Mouse (Mus musculus) right cerebral cortex, adult 2 months (tissue): ENCODE measurements around the gene Wfdc1.

Experiments
- DNase-seq, 2 experiments: peaks; one replicate each; pipeline ENCODE4 v3.0.0; 2021 to 2022; ENCODE audit warnings: low spot score in 2 of 2

Wfdc1 gene

DNA sequence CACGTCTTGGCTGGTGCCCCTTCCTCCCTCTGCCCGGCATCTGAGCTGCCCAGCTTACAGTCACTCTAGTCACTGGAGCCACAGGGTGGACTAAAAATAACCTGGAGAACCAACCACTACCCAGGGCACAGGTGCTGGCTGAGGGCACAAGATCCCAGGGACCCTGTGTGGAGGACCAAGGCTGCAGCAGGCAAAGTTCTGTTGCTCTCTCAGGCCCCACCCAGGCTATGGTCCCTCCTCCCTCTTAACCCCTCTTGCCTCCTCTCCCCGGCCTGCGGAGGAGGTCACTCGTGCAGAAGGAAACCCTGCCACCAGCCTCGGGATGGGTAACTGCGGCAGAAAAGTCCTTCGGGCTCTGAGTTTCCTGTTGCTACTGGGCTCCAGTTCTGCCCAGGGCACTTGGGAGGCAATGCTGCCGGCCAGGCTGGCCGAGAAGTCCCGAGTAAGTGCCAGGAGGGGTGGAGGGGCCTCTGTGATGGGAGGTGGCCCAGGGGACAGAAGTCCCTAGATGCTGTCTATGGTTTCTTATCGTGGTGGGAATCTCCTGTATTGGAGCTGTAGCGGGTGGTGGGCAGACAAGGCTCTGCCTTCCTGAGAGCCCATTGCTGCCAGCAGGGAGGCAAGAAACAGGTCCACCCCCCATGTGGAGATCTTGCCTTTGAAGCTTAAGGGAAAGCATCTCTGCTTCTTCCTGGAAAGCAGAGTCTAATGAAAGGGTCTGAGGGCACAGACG, at the start of gene Wfdc1:
Wfdc1 (plus strand) TSS at position 147 of the 733 bp plus-strand sequence.
- no peak for DNase-seq

DNA sequence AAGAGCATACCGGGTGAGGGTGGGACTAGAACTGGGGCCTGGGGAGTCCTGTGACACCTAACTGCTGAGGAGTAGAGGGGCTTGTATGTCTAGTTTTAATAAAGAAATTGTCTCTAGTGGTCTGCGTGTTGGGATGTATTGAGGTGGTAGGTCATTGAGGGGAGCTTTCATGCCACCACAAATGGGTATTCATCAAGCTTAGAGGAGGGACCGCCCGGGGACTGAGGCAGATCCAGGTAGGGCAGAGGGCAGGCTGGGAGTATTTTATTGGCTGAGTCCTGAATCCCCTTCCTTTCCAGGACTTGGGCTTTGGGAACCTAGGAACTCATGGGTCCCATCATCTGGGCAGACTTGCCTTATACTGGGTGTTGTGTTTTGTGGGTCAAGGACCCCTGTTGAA, 49.4 kb upstream of the Wfdc1 start:
- no peak for DNase-seq

DNA sequence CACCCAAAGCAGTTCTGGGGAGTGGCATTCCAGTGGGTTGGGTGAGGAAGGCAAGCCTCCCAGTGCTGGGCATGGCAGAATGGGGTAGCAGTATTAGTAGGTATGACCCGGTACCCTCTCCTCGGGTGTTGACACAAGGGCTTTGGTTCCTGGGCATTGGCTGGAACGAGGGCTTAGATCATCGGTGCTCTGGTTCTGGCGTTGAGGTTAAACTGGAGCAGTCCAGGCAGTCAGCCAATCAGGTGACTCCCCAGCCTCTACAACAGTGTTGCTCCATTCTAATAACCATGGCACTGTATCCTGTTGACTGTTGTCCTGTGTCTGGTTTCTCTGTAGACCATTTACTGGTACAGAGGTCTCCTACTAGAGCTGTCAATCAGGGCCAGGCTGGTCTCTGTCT, 48.6 kb upstream of the Wfdc1 start:
- no peak for DNase-seq

DNA sequence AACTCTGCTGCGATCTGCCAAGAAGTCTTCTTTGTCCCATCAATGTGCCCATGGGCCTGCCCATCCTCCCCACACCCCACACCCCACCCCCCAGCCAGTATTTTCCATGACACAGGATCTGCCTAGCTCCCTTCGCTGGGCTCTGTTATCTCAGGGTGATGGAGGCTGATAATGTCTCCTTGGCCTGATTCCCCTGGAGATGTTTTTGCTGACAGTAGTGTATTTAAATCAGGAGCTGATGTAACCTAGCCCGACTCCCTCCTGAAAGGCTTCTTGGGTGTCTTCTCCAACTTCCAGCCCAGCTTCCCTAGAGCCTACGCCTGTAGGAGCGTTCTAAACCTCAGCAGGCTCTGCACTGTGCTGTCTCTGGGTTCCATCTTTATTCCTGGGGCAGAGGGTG, 47.3 kb upstream of the Wfdc1 start:
- no peak for DNase-seq

DNA sequence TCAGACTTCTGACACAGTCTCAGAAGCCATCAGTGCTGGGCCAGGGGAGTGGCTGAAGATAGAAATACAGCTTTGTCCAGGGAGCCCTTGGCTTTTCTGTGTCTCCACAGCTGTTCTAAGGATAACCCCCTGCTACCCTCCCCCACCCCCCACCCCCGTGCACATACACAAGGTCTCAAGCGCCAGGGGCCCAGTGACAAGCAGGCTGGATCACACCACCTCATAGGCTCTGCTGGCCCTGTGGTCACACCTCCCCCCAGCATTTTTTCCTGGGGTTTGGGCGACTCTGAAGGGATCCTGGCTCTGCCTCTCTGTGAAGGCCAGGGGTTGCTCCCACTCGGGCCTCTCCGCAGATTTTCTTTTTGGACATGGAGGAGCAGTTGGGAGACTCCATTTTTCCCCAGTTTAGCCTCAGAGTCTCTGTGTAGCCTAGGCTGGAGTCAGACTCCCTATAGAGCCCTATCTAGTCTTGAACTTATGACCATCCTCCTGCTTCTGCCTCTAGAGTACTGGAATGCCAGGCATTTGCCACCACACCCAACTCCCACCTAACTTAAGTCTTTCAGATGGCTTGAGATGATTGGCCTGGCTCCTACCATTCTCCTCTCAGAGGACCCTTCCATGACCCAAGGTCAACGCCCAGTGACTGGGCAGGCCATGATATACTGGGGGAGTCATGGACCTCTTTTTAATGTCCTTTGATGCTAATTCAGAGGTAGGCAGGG, 45.9 kb upstream of the Wfdc1 start:
- DNase-seq = no peak

DNA sequence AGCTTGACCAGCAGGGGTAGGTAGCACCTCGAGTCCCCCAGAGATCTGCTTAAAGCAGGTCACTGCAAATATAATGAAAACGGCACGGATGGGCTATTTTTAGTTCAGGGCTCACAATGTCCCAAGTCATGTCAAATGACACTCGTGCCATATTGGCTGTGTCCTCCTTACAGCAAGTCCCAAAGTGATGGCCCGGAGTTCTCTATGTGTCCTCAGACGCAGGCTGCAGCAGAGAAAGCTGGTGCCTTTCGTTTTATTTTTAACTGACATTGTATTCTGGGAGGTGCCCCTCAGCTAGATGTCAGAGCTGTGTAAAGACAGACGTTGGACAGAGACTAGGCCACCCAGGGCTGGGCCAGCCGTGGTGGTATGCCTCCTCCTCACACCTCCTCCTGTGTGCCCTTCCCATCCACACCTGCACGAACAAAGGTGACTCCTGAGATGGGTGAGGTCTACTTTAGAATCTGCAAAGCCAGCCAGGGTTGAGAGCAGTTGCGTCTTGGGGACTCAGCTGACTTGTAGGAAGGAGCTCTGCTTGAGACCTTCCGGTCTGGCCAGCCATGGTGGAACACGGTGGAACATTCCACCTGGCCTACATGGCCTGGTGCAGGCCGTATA, 45.2 kb upstream of the Wfdc1 start:
- DNase-seq = no peak

DNA sequence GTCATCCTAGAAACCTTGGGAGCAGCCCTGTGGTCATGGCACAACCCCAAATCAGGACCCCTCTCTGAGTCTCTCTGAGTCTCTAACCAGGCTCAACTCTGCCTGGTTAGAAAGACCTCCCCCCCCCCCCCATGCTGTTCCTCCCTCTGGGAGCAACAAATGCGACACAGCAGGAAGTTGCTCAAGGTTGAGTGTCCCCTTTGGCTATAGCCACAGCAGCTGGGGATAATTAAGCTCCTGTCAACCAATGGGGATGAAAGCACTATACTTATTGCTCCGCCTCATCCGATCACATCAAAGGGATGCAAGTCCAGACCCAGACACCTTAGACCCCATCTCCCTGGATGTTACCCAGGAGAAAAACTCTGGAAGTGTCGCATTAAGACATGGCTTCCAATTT, 43.6 kb upstream of the Wfdc1 start:
- no peak for DNase-seq

DNA sequence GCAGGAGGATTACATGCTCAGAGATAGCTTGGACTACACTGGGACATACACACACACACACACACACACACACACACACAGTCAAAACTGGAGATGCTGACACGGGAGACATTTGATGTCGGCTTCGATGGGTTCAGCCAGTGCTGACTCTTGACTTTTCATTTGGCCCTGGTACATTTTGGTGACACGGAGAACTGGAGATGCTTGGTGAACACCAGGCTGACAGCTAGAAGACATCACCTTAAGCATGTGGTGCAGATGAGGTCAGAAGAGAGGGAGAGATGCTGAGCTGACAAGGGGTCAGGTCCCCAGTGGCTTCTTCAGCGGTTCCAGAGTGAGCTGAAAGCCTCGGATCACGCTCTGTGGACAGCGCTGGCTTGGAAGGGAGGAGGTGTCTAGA, 43.1 kb upstream of the Wfdc1 start:
- DNase-seq = no peak

DNA sequence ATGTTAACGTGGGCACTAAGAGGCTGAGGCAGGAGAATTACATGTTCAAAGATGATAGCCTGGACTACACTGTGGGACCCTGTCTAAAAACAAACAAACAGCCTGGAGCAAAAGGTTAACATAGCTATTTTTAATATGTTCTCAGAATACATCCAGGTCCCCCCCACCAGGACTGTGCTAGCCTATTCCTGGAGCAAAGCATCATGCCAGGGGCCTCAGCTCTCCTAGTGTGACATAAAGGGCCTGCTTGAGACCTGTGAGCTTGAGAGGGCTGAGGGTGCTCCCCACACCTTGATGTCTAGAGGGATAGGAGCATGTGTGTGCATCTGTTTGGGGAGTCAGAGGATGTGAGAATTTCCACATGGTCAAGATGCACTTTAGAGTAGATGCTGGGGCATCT, 42.4 kb upstream of the Wfdc1 start:
- DNase-seq = no peak

DNA sequence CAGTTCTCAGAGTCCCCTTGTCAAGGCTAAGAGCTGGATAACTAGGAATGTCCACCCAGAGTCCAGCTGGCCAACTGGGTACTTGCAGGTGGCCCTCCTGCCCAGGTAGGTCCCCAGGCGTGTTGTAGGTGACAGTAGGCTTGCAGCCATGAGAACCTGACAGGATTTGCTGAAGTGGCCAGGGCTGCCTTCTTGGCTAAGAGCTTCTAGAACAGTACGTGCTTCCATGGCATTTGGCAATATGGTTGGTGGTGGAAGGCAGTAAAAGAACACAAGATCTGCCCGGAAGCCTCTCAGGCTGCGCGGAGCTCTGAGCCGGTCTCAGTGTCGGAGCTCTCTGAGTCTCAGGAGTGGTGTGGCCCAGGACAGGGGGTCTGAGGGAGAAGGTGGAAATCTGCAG, 41.2 kb upstream of the Wfdc1 start:
- DNase-seq = no peak

DNA sequence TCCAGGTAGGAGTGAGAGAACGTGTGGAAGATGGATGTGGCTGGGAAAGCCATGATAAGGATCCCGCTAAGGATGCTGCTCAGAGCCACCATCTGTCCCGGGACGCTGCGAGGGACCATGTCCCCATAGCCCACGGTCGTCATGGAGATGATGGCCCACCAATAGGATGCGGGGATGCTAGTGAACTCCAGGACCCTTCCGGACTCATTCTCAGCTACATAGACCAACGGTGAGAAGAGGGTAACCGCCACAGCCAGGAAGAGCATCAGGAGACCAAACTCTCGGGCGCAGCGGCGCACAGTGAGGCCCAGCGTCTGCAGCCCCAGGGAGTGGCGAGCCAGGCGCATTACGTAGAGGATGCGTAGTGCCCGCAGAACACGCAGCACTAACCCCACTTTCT, 40.4 kb upstream of the Wfdc1 start:
- DNase-seq = no peak

DNA sequence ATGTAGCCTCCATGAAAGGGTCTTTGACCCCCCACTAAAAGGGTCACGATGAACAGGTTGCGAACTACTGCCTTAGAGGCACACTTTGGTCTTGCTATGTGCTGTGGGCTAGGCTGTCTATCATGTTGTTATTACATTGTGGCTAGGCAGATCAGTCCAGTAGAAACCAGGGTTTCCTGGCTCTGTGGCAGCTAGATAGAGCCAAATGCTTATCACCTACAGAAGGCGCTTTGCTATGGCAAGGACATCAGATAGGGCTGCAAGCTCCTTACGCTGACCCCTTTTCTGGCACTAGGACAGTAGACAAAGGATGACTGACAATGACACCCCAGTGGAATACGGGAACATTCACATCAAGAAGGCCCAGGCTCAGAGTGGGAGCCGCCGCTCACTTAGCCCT, 39.0 kb upstream of the Wfdc1 start:
- no peak for DNase-seq

DNA sequence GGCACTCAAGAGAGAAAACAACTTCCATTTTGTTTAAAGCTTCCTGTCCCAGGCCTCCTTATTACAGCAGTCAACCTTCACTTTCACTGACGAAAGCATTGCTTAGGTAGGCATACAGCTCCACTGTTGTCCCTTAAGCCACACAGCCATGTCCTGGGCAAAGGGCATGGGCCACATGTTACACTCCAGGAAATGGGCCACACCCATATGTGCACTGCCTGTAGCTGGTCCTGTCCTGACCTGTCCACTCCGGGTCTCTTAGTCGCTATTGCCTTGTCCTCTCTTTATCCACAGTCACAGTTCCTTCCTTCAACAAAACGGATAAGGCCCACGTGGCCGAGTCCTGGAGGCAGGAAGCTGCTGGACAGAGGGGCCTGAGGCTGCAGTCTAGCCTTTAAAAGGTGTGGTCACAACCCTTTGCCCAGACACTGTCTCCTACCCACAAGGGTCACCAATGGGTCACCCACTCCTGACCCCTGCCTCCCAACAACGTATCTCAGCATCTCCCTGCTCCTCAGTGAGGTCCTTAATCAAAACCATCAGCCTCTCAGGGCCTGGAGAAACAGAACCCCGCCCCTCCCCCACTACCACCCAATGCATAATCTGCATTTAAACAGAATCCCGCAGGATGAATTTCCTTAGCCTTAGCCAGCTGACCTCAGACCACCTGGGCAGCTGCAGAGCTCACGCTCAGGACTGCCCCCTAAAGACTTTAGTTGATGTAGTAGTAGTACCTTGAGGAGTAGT, 38.4 kb upstream of the Wfdc1 start:
- no peak for DNase-seq

DNA sequence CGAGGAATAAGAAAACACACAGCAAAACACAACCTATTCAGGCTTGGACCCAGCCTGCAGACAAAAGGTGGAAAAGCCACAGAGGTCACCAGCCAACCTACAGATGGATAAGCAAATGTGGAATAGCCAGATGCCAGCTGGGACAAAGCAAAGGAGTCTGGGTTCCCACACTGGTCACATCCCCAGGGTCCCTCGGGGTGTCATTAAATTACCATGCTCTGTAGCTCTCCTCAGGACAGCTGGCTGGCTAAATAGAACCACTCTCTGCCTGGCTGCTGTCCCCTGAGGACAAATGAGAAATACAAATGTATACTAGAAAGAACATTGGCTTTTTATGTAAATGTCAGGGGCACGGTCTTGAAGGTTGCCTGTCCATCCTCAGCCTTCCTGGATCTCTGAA, 35.3 kb upstream of the Wfdc1 start:
- DNase-seq = no peak

DNA sequence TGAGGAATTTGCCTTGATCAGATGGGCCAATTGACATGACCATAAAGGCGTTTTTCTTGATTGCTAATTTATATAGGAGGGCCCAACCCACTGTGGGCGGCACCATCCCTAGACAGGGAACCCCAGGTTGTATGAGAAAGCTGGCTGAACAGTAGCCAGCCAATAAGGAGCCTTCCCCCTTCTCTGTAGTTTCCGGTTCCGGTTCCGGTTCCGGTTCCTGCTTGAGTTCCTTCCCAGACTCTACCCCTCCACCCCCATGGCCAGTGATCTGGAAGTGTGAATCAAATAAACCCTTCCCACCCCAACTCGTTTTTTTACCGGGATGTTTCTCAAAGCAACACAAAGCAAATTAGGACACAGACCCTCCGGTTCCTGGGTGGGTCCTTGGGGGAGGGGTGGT, 33.9 kb upstream of the Wfdc1 start:
- DNase-seq = no peak

DNA sequence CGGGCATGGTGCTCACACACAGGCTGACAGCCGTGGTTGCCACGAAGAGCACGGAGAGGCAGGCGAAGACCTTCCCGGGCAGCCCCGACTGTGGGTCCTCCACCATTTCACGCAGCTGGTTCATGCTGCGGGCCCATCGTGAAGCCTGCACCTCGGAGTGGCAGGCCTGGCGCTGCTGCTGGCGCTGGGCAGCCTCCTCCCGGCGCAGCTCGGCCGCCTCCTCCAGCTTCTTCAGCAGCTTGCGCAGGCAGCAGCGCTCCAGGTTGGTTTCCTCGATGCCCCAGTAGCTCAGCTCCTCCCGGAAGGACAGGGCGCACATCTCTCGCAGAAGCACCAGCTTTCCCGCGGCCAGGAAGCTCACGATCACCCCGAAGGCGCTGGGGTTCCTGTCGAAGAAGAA, 33.3 kb upstream of the Wfdc1 start:
- no peak for DNase-seq

DNA sequence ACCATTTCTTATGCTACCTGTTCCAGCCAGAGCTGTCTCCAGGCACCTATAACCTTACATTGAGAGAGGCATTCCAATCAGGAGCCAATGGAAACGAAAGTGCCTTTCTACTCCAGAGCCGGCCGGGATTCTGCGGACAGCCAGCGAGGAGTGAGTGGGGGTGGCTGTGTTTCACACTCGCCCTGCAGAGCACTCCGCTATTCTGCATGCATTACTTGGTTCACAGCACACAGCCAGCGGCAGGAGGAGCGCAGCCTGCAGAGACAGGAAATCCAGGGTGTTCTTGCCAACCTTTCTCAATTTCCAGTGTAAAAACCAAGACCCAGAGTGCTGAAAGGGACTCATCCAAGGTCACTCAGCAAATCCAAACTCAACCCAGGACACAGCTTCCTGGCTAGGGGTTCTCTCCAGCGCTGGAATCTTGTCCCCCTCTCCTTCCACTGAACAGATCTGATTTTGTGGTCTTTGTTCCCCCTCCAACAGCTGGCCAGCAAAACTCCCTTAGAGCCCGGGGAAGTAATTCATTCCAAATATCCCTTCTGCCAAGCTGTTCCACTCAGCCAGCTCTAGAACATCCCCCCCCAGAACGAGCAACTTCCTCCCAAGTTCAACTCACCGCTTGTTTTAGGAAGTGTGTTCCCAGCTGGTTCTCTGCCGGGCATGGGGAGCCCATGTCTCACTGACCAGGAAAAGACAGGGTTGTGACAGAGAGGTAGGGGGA, 31.4 kb upstream of the Wfdc1 start:
- DNase-seq = peak in 1 of 2 experiments; percentile 8

DNA sequence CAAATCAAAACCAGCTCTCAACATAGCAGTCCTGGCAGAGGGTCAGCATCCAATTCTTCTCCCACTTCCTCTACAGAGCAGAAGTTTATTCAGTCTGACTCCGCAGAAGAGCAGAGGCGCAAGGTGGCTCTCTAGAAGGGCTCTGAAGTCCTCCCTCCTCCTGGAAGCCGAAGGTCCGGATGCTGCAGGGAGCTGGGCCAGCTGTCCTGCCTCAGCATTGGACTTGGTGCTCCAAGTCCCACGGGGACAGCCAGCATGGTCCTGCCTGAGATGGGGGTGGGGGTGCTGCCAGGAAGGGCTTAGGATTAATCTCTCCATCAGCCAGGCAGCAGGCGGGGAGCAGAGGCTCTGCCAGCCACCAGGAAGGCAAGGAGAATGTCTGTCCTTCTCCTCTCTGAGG, 30.8 kb upstream of the Wfdc1 start, which contains the start of gene Kcng4:
Kcng4 (minus strand) TSS at position 303 of the 400 bp plus-strand sequence.
- DNase-seq = no peak

DNA sequence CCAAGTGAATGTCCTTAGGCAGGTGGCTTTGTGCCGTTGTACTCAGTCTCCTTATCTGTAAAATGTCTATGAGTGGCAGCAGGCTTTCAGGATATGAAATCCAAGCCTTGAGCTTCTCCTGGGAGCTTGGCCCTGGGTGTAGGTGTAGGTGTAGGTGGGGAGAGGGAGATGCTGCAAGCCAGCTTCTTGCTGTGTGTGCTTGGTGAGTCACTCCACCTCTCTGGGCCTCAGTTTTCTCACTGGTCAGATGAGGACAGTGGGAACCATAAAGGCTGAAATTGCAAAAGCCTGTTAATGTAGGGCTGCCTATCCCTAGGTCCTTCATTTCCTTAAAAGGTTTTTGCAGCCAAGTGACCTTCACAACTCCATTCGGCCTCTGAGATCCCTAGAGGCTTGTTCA, 30.2 kb upstream of the Wfdc1 start:
- peak in 1 of 2 experiments; percentile 5 for DNase-seq

DNA sequence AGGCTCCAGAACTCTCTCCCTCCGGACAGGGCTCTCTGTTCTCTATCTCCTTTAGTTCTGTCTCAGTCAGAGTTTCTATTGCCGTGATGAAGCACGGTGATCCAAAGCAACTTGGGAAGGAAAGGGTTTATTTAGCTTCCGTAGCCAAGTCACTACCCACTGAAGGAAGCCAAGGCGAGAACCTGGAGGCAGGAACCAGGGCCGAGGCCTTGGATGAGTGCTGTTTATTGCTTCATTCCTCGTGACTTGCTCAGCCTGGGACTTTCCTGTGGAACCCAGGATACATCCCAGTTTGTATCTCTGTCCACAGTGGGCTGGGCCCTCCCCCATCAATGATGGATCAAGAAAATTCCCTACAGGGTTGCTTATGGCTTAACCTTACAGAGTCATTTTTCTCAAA, 29.4 kb upstream of the Wfdc1 start:
- no peak for DNase-seq

DNA sequence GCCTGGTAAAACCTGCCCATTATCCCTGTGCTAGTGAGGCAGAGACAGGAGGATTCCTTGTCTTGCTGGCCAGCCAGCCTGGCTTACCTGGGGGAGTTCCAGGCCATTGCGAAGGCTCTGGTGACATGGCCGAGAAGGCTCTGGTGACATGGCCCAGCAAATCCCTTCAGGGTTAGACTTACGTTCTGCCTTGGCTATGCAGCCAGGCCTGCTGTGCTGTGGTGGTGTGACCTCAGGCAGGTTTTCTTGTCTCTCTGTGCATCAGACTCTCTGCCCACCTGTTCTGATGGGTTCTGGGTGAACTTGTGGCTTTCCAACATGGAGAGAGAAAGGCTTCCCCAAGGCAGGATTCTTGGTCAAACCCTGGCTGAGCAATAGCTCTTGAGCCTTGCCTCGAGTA, 28.8 kb upstream of the Wfdc1 start:
- DNase-seq = no peak

DNA sequence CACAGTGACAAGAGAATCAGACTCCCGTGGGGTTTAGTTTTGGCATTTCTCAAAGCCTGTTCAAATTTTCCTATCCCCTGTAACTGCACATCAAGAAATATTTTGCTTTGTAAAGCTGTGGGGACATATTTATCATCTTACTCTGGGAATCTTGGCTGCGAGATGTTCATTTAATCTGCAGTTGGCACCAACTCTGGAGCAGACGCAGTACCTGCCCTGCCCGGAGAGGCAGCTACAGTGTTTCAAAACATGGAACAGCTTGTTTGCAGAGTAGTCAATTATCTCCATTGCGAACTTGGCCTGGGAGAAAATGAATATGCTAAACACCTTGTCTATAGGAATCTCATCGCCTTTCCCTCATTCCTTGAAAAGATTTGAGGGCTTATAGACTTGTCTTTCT, 27.9 kb upstream of the Wfdc1 start:
- no peak for DNase-seq
